Mouse (Mus musculus) adrenal gland, adult 18-20 months (tissue): ENCODE measurements at regions not wholly inside any gene's neighbourhood (a gene's known extent, or its start where the extent isn't known, plus 50 kb on each side); places are given as distances from the start of the nearest gene placed in this dataset.

ENCODE experiments used
- DNase-seq, 2 experiments: peaks; one replicate each; pipeline ENCODE4 v3.0.0; 2021 to 2022; ENCODE audit warnings: low spot score in 2 of 2

- peak in 1 of 2 experiments; percentile 21 for DNase-seq
These were observed 78.3 kb upstream of the Astn2 start for GRCm38 (mm10) chr4:66482495-66483291.

- DNase-seq, result no peak
These were observed 74.3 kb upstream of the Astn2 start for GRCm38 (mm10) chr4:66478601-66479217.
